Comparison of ENCODE assay signal across 9 mouse cellular contexts in genomic region chr2:132992659-132993531, GRCm38 (mm10). TPM values are rescaled to one million over a fixed set of nuclear protein-coding genes. Genes with fewer than 3 reads are reported as not detected.
DNase-seq lines count a peak whose midpoint lies in the region; ATAC-seq and TF ChIP-seq lines count a peak whose summit lies in the region.
"Had no signal": no experiment of that assay in that cellular context is flagged by ENCODE, and none has a peak within 500 bp of the region (broad histone marks: within the 10 kb centered on the region; RNA-seq: fewer than 3 reads in every experiment).

No protein-coding gene starts in this region.

- peak; percentile 76 for ATAC-seq in limb, embryonic 14.5 days (ENCODE audit: low FRiP score, low read depth)

- H3K4me1 ChIP-seq in limb, embryonic 14.5 days (ENCODE audit: control insufficient read depth, insufficient read depth, low read length) = peaks cover 10% of the 10 kb centered on the region; the same call in 1 of the 2 replicates
- 0 out of 2 replicates have a peak, but pooled peaks cover 3% of the 10 kb centered on the region for H3K4me1 ChIP-seq in forebrain, embryonic 10.5 days

- no peaks in the 10 kb centered on the region for H3K27me3 ChIP-seq in limb, embryonic 14.5 days (ENCODE audit: control insufficient read depth, insufficient read depth, low read length)
- no peaks in the 10 kb centered on the region for H3K27me3 ChIP-seq in forebrain, embryonic 10.5 days (ENCODE audit: poor library complexity, severe bottlenecking)

- DNase-seq in 3T3-L1 (ENCODE audit: low read depth, low spot score) (peak; percentile 66), NIH3T3 (ENCODE audit: low read depth) (peak; percentile 25)
- peak; percentile 50 to 57 for DNase-seq in cerebellum, postnatal 36 days
- peak; percentile 86 for DNase-seq in limb, embryonic 14.5 days (ENCODE audit: low spot score)
- no peak for DNase-seq in spleen, adult 18-20 months
- no peak for DNase-seq in forebrain, embryonic 10.5 days (ENCODE audit: extremely low spot score, low spot score)
- DNase-seq in right cerebral cortex, postnatal 36 days (ENCODE audit: low spot score in 2 of 2) = no peak
- DNase-seq: layer of hippocampus, postnatal 36 days had no signal

- no peaks in the 10 kb centered on the region for H3K9me3 ChIP-seq in limb, embryonic 14.5 days (ENCODE audit: control insufficient read depth, low read length)
- no peaks in the 10 kb centered on the region for H3K9me3 ChIP-seq in forebrain, embryonic 10.5 days

- H3K36me3 ChIP-seq in limb, embryonic 14.5 days (ENCODE audit: control insufficient read depth, insufficient read depth, low read length) = no peaks in the 10 kb centered on the region
- no peaks in the 10 kb centered on the region for H3K36me3 ChIP-seq in forebrain, embryonic 10.5 days (replicated peaks)

- no peak for TF ChIP-seq POLR2A in limb, embryonic 14.5 days (IDR thresholded peaks at IDR 0.05; ENCODE audit: borderline replicate concordance, extremely low read depth, insufficient read depth, insufficient read length)

- WGBS in limb, embryonic 14.5 days = 21% methylated on average over 9 of the region's 9 CpGs
- 80% methylated on average over 9 of the region's 9 CpGs for WGBS in forebrain, embryonic 10.5 days

- H3K27ac ChIP-seq in limb, embryonic 14.5 days (replicated peaks; ENCODE audit: low read depth, low read length) = no peak overlapping the region
- no peak overlapping the region for H3K27ac ChIP-seq in forebrain, embryonic 10.5 days

- H3K9ac ChIP-seq in limb, embryonic 14.5 days (ENCODE audit: low read depth, low read length, severe bottlenecking) = no peak overlapping the region

- H3K4me3 ChIP-seq in limb, embryonic 14.5 days (replicated peaks; ENCODE audit: low read length) = no peak overlapping the region
- H3K4me3 ChIP-seq in forebrain, embryonic 10.5 days = no peak overlapping the region

- H3K4me2 ChIP-seq in limb, embryonic 14.5 days (replicated peaks; ENCODE audit: low read depth, low read length, severe bottlenecking) = no peak overlapping the region

RNA-seq across cellular contexts. Expression of gene Fermt1, which starts 47.2 kb away (rescaled TPM):
- polyA plus RNA-seq in limb, embryonic 14.5 days (2012; rRNA removed) = 2.9 and 3.9 TPM in 2 replicates
- polyA plus RNA-seq in limb, embryonic 14.5 days (2014; fragmentation: Nextera tagmentation; extraction: Ambion mirVana) = 16.2 and 19.5 TPM in 2 replicates
- polyA plus RNA-seq in forebrain, embryonic 10.5 days (2016; fragmentation: Nextera tagmentation; extraction: Ambion mirVana) = 7.5 and 9.3 TPM in 2 replicates
- polyA plus RNA-seq: heart, postnatal 0 days had no signal

Comparison
In these comparisons a context has a peak if more than half of its experiments do, and no peak if none do; other contexts are left out.
1. DNase-seq: peak in 3T3-L1 (single experiment), NIH3T3 (single experiment), cerebellum, postnatal 36 days (2 of 2) and limb, embryonic 14.5 days (single experiment); none in spleen, adult 18-20 months (0 of 2), forebrain, embryonic 10.5 days (single experiment) and right cerebral cortex, postnatal 36 days (0 of 2).